Mouse (Mus musculus): ENCODE results near the gene Sp1. TPM values are rescaled to one million over a fixed set of nuclear protein-coding genes. Genes with fewer than 3 reads are reported as not detected.

Gene Sp1
- total RNA-seq (2015; ENCODE audit: low replicate concordance) (42.2 and 66.3 TPM in 2 replicates), total RNA-seq (2017; ENCODE audit: low replicate concordance) (20.2 and 23.1 TPM in 2 replicates)

DNA sequence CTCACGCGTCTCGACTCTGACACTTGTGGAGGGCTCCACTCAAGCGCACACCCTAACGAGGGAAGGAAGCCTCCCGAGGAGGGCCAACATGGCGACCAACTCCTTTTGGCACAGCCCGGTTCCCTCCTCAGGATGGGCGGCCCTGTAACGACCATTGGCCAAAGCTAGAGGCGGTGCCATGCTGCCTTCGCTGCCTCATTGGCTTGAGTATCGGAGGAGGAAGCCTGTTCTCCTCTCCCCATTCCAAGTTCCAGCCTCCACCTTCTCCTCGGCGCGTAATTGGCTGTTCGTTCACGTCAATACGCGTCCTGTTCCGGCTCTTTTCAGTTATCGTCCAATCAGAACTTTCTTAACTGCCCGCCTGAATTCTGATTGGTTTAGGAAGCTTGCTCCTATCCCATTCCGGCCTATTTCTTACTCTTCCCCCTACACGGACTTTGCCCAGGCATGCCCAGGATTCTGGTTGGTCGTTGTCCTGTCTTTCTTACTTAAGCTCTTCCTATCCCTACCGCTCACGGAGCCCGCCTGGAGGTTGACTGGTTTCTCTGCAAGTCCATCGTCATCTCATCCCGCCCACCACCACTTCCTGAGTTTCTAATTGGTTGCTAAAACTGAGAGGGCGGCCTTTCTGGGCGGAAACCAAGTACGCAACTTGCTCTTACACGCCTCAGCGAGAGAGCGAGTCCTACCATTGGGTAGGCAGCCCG lies at the start of gene Sp1:
Sp1 (plus strand) TSS at position 655 of the 707 bp plus-strand sequence.
- peak; percentile 84 for ATAC-seq (replicated peaks; ENCODE audit: low FRiP score, poor library complexity, severe bottlenecking)

DNA sequence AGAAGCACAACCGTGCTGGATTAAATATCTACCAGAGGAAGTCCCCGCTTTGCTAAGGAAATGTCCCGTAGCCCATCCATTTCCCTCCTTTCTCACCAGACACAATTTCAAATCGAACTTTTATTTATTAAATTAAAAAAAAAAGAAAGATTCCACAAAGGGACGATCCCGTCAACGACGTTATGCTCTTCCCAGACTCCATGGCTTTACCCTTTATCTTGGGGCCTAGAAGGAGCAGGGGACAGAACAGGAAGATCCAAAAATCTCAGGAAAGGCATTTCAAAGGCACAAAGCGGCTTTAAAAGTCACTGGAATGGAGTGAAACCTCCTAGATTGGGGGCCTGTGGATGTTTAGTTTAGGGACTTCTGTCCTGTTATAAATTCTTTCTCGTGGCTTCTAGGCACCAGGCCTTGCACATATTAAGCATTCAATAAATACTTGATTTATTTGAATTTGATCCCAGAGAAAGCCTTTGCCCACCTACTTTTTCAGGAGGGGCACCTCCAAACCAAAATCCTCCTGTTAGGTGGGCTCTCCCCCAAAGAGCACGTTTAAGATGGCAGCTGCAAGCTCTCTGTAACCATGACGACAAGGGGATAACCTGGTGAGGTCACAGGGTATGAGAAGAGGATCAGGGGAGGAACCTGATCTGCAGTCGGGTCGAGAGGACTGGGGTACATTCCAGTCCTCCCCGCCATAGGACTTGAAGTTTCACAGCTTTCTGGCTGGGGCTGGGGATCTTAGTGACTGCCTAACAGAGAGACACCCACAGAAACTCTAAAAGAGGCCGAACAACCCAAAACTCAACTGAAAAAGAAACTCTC lies 49.2 kb upstream of the Sp1 start:
- ATAC-seq (replicated peaks; ENCODE audit: low FRiP score, poor library complexity, severe bottlenecking), result no peak

GRCm38 (mm10) chr15:102358126-102358525 lies 47.8 kb upstream of the Sp1 start:
- ATAC-seq (replicated peaks; ENCODE audit: low FRiP score, poor library complexity, severe bottlenecking), result no peak

DNA sequence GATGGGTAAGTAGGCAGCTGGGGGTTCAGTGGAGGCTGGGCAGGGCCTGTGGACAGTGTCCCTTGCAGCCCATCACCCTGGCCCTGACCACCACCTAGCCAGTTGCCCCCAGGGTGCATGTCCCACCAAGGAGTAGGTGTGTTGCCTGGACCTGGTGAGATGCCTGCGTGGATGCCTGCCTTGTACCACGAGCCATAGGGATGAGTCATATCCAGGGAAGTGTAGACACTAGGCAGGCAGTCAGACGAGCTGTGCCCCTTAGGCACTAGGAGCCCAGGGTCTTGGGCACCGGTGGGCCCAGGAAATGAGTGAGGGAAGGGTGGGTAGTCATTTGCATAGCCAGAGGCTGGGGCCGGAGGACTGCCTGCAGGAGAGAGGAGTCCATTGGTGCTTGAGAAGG lies 47.1 kb upstream of the Sp1 start:
- ATAC-seq (replicated peaks; ENCODE audit: low FRiP score, poor library complexity, severe bottlenecking), result no peak

GRCm38 (mm10) chr15:102362648-102363047 lies 43.3 kb upstream of the Sp1 start:
- no peak for ATAC-seq (replicated peaks; ENCODE audit: low FRiP score, poor library complexity, severe bottlenecking)

- ATAC-seq (replicated peaks; ENCODE audit: low FRiP score, poor library complexity, severe bottlenecking), result no peak
Observed at GRCm38 (mm10) chr15:102364678-102365077, 41.3 kb upstream of the Sp1 start.

- ATAC-seq (replicated peaks; ENCODE audit: low FRiP score, poor library complexity, severe bottlenecking), result no peak
Observed at GRCm38 (mm10) chr15:102366238-102366637, 39.7 kb upstream of the Sp1 start.

DNA sequence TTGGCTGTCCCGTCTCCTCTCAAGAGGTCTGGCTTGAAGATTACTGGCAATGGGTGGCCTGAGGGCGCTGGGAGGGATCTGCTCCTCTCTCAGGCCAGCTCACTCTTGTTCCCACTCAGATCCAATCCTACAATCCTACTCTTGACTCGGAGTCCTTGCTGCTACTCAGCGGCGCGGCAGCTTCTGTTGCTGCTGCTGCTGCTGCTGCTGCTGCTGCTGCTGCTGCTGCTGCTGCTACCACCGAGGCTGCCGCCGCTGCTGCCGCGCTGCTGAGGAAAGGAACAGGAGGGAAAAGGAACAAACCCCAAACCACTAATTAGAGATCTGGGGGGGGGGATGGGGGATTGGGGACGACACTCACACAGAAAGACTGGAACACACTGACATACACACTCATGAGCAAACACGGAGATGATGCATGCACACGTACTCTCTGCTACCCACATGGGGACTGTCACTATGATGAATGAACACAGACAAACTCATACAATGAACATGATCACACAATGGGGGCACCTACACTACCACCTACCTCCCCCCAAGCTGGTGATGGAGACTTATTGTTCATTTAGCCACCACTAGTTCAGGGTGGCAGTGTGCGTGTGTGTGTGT lies 39.1 kb upstream of the Sp1 start, which contains the start of gene Sp7:
Sp7 (minus strand) TSS at position 450 of the 612 bp plus-strand sequence.
- ATAC-seq (replicated peaks; ENCODE audit: low FRiP score, poor library complexity, severe bottlenecking), result no peak

- no peak for ATAC-seq (replicated peaks; ENCODE audit: low FRiP score, poor library complexity, severe bottlenecking)
Observed at GRCm38 (mm10) chr15:102369972-102370371, 36.0 kb upstream of the Sp1 start.

DNA sequence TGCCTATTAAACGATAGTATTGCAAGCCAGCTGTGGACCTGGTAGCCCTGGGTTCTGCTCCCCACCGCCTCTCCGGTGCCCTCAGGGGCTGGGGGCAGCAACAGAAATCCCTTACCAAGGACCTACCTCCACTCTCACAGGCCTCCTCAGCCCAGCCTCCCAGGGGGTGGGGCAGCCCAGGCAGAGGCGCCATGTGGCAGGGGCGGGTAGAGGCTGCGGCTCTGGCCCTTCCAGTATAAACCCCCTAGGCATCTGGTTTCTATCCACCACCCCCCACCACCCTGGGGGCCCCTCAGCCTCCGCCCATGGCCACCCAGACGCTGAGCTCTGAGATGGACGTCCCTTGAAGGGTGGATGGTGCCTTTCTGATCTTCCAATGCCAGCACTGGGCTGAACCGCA lies 35.2 kb upstream of the Sp1 start:
- no peak for ATAC-seq (replicated peaks; ENCODE audit: low FRiP score, poor library complexity, severe bottlenecking)

DNA sequence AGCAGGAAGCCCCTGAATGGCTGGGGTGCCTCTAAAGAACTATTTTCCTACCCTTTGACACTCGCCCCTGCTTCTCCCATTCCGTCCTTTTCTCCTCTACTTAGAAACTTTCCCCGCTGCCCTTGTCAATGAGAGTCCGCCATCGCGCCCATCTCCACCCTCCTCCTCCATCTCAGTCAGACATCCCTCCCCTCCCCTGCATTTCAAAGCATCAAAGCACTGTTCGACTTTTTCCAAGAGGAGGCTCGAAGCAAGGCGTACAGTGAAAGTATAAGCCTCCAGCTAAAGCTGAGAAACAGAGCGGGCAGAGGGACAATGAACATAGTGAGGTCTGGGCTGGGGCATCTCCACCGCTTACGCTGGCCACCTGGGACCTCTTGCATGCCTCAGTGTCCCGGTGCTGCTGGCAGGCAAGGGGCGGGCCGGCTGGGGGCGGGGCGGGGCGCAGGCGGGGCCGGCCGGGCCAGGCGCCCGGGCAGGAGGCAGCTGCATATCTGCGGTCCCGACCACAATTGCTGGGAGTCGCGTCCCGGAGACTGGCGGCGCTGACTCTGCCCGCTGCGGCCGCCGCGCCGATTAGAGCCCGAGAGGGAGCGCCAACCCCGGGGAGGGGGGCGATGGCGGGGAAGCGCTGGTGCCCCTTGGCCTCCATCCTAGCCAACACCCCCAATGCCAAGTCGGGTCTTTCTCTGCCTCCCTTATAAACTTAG lies 29.3 kb upstream of the Sp1 start:
- peak; percentile 65 for ATAC-seq (replicated peaks; ENCODE audit: low FRiP score, poor library complexity, severe bottlenecking)

- peak; percentile 85 for ATAC-seq (replicated peaks; ENCODE audit: low FRiP score, poor library complexity, severe bottlenecking)
Observed at GRCm38 (mm10) chr15:102377163-102377543, 28.8 kb upstream of the Sp1 start.

DNA sequence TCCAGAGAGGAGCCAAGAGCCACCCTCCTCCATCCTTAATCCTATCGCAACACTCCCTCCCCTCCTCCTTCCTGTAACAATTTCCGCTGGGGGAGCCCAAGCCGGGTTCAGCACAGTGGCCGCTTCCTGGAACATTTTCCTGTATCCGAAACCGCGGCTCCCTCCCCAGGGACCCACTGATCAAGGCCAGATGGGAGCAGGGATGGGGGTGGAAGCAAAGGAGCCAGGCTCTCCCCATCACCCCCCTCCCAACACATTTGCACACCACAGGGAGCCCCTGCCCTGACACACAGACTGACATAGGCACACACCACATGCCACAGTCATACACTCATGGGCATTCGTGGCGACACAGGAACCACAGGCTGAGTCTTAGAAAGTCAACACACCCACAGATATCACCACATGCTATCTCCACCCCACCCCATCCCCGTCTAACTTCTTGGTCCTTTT lies 28.1 kb upstream of the Sp1 start:
- 0 out of 2 replicates have a peak, but pooled peaks have one; percentile 24 for ATAC-seq (replicated peaks; ENCODE audit: low FRiP score, poor library complexity, severe bottlenecking)

DNA sequence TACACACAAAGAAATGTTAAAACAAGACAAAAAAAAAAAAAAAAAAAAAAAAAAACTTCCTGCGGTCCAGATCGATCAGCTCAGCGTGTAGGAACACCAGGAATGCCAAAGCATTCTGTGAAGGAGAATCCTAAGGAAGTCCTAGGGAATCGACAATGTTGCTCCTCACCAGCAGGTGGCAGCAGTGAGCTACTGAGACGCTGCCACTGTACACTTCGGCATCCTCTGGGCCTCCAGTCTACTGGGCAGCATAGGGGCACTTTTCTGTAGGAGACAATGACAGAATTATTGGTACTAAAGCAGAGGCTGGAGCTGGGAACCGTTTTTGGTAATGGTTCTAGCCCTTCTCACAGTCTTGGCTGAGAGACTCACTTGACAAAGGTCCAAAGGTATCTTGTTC lies 24.4 kb upstream of the Sp1 start:
- peak; percentile 72 for ATAC-seq (replicated peaks; ENCODE audit: low FRiP score, poor library complexity, severe bottlenecking)

DNA sequence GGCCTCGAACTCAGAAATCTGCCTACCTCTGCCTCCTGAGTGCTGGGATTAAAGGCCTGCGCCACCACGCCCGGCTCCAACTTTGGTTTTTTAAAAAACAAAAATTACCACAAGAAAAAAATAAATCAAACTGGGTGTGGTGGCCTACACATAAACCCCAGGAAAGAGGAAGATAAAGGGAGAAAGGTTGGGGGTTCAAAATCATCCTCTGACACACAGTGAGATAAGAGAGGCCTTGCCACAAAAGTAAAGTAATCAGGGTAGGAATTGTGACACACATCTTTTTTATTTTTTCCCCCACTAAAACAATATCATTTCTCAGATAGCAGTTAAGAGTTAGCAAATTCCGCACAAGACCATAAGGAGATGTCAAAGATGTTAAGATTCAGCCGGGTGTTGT lies 22.3 kb upstream of the Sp1 start:
- no peak for ATAC-seq (replicated peaks; ENCODE audit: low FRiP score, poor library complexity, severe bottlenecking)

GRCm38 (mm10) chr15:102386640-102387039 lies 19.3 kb upstream of the Sp1 start:
- ATAC-seq (replicated peaks; ENCODE audit: low FRiP score, poor library complexity, severe bottlenecking), result peak; percentile 56; the same call in 1 of the 2 replicates

GRCm38 (mm10) chr15:102388942-102389341 lies 17.0 kb upstream of the Sp1 start:
- ATAC-seq (replicated peaks; ENCODE audit: low FRiP score, poor library complexity, severe bottlenecking), result peak; percentile 46; the same call in 1 of the 2 replicates

DNA sequence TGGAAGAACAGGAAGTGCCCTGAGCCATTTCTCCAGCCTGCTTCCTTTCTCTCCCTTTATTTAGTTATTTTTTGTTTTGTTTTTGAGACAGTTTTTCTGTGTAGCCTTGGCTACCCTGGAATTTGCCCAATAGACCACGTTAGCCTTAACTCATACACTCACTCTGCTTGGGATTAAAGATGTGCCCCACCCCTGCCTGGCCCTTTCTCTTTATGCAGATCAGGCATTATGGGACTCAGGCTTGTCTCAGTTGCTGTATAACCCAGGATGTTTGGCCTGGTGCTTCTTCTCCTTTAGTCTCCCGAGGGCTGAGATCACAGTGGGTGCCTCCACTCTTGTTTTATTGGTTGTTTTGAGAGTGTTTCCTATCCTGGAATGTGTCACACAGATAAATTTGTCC lies 13.4 kb upstream of the Sp1 start:
- no peak for ATAC-seq (replicated peaks; ENCODE audit: low FRiP score, poor library complexity, severe bottlenecking)

GRCm38 (mm10) chr15:102393584-102394014 lies 12.3 kb upstream of the Sp1 start:
- no peak for ATAC-seq (replicated peaks; ENCODE audit: low FRiP score, poor library complexity, severe bottlenecking)

DNA sequence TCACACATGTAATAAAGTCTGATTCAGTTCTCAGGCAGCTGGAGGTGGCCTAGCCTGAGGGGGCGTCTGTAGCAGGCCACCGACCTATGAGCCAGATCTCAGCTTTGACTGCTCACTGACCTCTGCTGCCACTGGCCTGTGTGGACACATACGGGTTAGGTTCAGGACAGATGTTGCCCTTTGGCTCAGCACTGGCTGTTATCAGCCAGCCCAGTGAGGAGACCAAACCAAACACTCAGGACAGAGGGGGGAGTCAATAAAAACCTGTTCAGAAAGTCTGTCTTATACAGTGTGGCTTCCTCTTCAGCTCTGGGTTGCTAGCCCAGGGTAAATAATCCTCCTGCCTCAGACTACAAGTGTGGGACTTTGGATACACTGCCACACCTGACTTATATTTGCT lies 10.9 kb upstream of the Sp1 start:
- ATAC-seq (replicated peaks; ENCODE audit: low FRiP score, poor library complexity, severe bottlenecking), result peak; percentile 67
